Mouse (Mus musculus): ENCODE results near the gene Zfp706. TPM values are rescaled to one million over a fixed set of nuclear protein-coding genes. Genes with fewer than 3 reads are reported as not detected.

Zfp706 gene
- polyA plus RNA-seq (2015; fragmentation: Nextera tagmentation; extraction: Ambion mirVana) = 446 and 459 TPM in 2 replicates

DNA sequence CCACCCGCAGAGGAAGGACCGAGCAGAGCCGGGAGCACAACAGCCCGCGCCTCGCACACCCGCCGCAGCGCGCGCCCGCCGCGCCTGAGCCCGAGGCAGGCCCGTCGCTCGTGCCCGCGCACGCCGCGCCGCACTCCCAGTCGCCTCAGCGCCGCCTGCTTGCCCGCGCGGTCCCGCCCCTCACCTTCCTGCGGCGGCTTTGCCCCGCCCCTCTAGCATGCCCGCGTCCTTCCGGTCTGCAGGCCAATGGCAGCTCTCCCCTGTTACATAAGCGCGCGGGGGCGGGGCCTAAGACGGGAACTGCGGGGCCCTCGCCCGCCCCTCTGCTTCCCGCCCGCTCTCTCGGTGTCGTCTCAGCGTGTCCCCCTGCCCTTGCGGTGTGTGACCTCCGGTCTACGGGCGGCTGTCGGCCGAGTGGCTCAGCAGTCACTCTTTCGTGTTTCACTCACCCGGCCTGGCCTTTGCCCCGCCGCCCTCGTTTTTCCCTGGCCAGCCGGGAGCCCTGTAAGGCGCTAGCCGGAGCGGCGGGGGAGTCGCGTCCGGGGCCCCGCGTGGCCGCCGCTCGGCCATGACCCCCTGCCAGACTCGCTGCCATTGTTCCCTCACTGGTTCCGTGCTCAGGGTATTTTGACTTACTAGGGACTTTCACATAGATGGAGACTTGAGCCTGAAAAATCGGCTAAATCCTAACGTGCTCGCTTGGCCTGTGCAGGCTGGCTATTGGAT lies at the start of gene Zfp706:
TSS of gene Zfp706 (minus strand) at position 541 of the 726 bp plus-strand sequence.
- H3K36me3 ChIP-seq = peaks cover 8% of the 10 kb centered on the region
- peak within 1 kb of the TSS; percentile 97 for H3K27ac ChIP-seq
- WGBS = under 1% methylated on average over 74 of the region's 79 CpGs
- H3K9ac ChIP-seq = peak within 1 kb of the TSS; percentile 97
- peaks cover 31% of the 10 kb centered on the region for H3K4me1 ChIP-seq (replicated peaks)
- no peaks in the 10 kb centered on the region for H3K27me3 ChIP-seq
- no peaks in the 10 kb centered on the region for H3K9me3 ChIP-seq
- peak; percentile 100 for ATAC-seq (ENCODE audit: low FRiP score)
- H3K4me2 ChIP-seq = peak within 1 kb of the TSS; percentile 63
- H3K4me3 ChIP-seq = peak within 1 kb of the TSS; percentile 96

DNA sequence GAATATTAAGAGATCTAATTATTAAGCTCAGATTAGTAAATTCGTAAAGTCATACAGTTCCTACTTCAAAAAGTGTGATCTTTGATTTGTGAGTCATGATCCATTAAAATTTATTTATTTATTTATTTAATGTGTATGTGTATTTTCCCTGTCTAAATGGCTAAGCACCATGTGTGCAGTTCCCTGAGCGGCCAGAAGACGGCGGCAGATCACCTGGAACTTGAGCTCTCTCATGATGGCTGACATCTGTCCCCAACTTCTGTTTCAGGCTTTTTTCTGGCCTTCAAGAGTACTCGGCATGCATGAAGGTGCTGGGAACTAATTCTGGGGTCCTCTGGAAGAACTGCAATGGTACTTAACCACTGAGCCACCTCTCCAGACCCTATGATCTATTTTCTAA lies 47.0 kb upstream of the Zfp706 start:
- 92% methylated on average over 5 of the region's 5 CpGs for WGBS
- 0 out of 2 replicates have a peak, but pooled peaks cover 3% of the 10 kb centered on the region for H3K9me3 ChIP-seq
- no peaks in the 10 kb centered on the region for H3K36me3 ChIP-seq
- H3K9ac ChIP-seq = no peak overlapping the region
- H3K4me2 ChIP-seq = no peak overlapping the region
- no peak overlapping the region for H3K4me3 ChIP-seq
- ATAC-seq (ENCODE audit: low FRiP score) = no peak
- H3K4me1 ChIP-seq (replicated peaks) = peaks cover 15% of the 10 kb centered on the region
- no peak overlapping the region for H3K27ac ChIP-seq
- H3K27me3 ChIP-seq = no peaks in the 10 kb centered on the region

DNA sequence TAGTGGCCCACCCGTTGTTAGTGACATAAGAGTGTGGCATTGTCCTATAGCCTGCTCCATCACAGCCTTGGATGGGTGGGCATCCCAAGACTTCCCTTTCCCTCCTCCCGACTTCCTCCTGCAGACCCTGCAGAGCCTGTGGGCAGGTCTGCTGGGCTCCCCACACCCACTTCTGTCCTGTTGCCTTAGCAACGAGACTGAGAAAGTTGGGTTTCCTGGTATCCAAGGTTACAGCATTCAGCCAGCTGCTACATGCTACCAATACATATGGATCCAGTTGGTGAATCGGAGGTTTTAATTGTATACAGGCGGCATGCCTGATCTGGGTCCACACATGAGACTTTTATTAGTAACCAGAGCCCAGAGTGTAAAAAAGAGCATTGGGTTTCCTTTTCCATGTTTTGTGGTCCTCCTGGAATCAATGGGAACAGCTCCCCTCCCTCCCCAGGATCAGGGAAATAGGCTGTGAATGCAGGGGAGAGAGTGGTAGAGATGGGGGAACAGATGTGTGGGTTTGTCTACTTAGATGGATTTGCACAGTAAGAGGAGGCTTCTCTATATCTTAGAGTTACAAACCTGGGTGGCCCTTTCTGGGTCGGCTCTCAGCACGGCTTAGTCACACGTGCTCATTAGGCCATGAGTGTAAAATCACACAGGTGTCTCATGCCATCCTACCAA lies 45.7 kb upstream of the Zfp706 start:
- 45% methylated on average over 8 of the region's 8 CpGs for WGBS
- Histone ChIP-seq H3K9me3 (0 out of 2 replicates have a peak, but pooled peaks cover 3% of the 10 kb centered on the region), H3K27me3 (no peaks in the 10 kb centered on the region), H3K9ac (0 out of 2 replicates have a peak overlapping the region, but pooled peaks have one; percentile 19), H3K4me3 (no peak overlapping the region), H3K27ac (peak overlapping the region; percentile 67), H3K36me3 (no peaks in the 10 kb centered on the region), H3K4me1 (replicated peaks) (peaks cover 15% of the 10 kb centered on the region), H3K4me2 (peak overlapping the region; percentile 17; the same call in 1 of the 2 replicates)
- ATAC-seq (ENCODE audit: low FRiP score) = peak; percentile 94

DNA sequence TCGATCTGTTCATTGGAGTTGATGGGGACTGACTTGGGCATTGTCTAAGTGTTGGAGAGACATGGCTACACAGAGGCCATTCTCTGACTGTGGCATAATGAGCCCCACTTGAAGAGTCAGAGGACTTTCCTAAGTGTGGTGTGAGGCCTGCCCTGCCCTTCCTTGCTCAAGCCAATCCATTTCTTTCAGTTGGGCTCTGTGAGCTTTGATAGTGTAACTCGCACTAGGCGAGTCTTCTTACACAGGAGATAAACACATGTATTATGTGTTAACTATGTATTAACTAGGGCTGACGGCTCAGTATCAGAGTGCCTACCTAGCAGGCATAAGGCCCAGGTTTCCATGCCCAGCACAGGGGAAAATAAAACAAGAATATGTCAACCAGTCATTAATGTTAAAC lies 39.8 kb upstream of the Zfp706 start:
- H3K4me3 ChIP-seq = no peak overlapping the region
- no peak overlapping the region for H3K9ac ChIP-seq
- H3K27me3 ChIP-seq = no peaks in the 10 kb centered on the region
- H3K4me1 ChIP-seq (replicated peaks) = peaks cover 6% of the 10 kb centered on the region
- H3K36me3 ChIP-seq = no peaks in the 10 kb centered on the region
- no peak for ATAC-seq (ENCODE audit: low FRiP score)
- no peak overlapping the region for H3K27ac ChIP-seq
- no peaks in the 10 kb centered on the region for H3K9me3 ChIP-seq
- 93% methylated on average over 4 of the region's 4 CpGs for WGBS
- no peak overlapping the region for H3K4me2 ChIP-seq

DNA sequence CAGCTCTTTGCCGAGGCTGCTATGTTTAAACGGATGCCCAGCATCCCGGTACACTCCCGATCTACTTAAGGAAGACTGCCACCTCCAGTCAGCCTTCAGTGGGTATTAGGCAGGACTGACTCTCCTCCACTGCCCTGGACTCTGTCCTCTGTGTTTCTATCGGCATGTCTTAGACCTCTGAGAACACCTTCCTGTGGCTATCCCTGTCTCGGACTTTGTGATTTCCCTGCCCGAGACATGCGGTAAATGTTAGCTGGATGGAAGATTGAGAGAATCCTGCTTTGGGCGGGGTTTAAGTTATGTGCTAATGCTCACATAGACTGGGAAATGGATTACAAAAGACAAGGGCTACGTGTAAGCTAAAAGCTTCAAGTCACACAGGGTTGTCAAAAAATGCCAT lies 39.0 kb upstream of the Zfp706 start:
- Histone ChIP-seq H3K4me3 (no peak overlapping the region), H3K9ac (no peak overlapping the region), H3K9me3 (no peaks in the 10 kb centered on the region), H3K27me3 (no peaks in the 10 kb centered on the region), H3K27ac (no peak overlapping the region), H3K36me3 (no peaks in the 10 kb centered on the region), H3K4me2 (no peak overlapping the region), H3K4me1 (replicated peaks) (peaks cover 7% of the 10 kb centered on the region)
- 90% methylated on average over 10 of the region's 10 CpGs for WGBS
- no peak for ATAC-seq (ENCODE audit: low FRiP score)

DNA sequence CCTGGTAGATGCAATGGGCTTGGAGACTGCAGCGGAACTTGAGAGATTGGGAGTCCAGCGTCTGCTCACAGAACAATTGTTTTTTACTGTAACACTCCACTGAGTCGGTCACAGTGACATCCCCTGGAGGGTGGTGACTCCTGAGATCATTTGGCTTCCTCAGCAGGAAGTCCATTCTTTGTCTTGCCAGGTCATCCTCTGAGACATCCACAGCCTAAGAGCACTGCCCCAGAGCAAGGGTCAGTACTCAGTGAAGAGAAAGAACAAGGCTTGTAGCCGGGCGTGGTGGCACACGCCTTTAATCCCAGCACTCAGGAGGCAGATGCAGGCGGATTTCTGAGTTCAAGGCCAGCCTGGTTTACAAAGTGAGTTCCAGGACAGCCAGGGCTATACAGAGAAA lies 38.6 kb upstream of the Zfp706 start:
- H3K9me3 ChIP-seq = no peaks in the 10 kb centered on the region
- H3K4me2 ChIP-seq = no peak overlapping the region
- WGBS = 77% methylated on average over 7 of the region's 7 CpGs
- no peak overlapping the region for H3K4me3 ChIP-seq
- H3K4me1 ChIP-seq (replicated peaks) = peaks cover 7% of the 10 kb centered on the region
- ATAC-seq (ENCODE audit: low FRiP score) = no peak
- H3K27ac ChIP-seq = no peak overlapping the region
- H3K36me3 ChIP-seq = no peaks in the 10 kb centered on the region
- H3K9ac ChIP-seq = no peak overlapping the region
- H3K27me3 ChIP-seq = no peaks in the 10 kb centered on the region

DNA sequence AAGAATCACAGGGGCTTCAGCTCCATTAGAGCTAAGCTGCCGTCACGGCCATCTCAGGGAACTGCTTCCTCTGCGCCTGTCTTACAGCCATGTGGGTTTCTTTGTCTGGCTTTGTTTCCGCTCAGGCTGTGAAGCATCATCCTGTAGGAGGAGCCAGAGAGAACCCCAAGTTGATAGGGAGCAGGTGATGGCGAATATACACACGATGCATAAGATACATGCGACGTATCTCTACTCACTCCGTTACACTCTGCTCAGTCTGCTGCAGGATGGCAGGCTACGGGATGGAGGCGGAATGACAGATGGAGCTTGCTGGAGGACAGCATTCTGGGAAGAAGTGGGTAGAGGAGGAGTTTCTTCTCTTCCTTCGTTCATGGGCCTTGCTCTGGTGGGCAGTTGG lies 37.9 kb upstream of the Zfp706 start:
- Histone ChIP-seq H3K4me3 (no peak overlapping the region), H3K4me1 (replicated peaks) (peaks cover 7% of the 10 kb centered on the region), H3K9ac (no peak overlapping the region), H3K36me3 (no peaks in the 10 kb centered on the region), H3K27me3 (no peaks in the 10 kb centered on the region), H3K9me3 (no peaks in the 10 kb centered on the region), H3K4me2 (no peak overlapping the region), H3K27ac (peak overlapping the region; percentile 18; the same call in 1 of the 2 replicates)
- WGBS = 71% methylated on average over 12 of the region's 12 CpGs
- peak; percentile 58 for ATAC-seq (ENCODE audit: low FRiP score)

DNA sequence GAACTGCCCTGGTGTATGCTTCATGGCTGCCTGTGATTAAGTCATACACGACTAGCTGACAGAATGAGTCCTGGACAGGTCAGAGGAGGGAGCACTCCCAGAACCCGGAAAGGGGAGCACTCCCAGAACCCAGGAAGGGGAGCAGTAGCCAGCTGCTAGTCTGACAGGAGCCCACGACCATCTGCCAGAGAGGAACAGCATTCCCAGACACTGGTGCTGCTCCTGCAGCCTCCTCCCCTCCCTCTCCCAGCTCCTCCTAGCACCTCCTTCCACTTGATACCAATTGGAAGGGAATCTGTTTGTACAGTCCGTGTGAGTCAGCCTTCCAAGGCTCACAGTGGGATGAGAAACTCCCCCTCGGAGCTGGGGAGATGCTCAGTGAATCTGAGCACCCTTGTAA lies 35.0 kb upstream of the Zfp706 start:
- H3K4me2 ChIP-seq = 0 out of 2 replicates have a peak overlapping the region, but pooled peaks have one; percentile 23
- no peak overlapping the region for H3K4me3 ChIP-seq
- peak; percentile 44 for ATAC-seq (ENCODE audit: low FRiP score)
- H3K9me3 ChIP-seq = no peaks in the 10 kb centered on the region
- H3K36me3 ChIP-seq = no peaks in the 10 kb centered on the region
- H3K4me1 ChIP-seq (replicated peaks) = peaks cover 7% of the 10 kb centered on the region
- peak overlapping the region; percentile 40 for H3K27ac ChIP-seq
- no peaks in the 10 kb centered on the region for H3K27me3 ChIP-seq
- H3K9ac ChIP-seq = peak overlapping the region; percentile 35; the same call in 1 of the 2 replicates
- 32% methylated on average over 5 of the region's 5 CpGs for WGBS

DNA sequence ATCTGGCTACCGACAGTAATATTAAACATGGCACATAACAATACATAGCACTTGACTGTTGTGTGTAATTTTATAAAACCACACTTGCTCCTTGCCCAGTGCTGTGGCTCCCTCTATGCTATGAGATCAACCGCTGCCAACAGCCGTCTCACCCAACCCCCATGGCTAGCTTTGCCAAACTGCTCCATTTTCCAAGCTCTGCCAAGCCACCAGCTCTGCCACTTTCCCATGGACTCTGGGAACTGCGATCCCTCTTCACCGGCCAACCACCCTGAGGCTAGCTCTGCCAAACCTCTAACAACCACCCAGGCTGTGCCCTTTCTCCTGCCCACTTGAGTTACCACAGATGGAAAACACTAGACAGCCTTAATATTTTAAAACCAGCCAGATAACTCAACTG lies 33.6 kb upstream of the Zfp706 start:
- H3K4me2 ChIP-seq = no peak overlapping the region
- H3K27me3 ChIP-seq = no peaks in the 10 kb centered on the region
- H3K27ac ChIP-seq = no peak overlapping the region
- peaks cover 14% of the 10 kb centered on the region for H3K4me1 ChIP-seq (replicated peaks)
- H3K9ac ChIP-seq = no peak overlapping the region
- no peaks in the 10 kb centered on the region for H3K36me3 ChIP-seq
- no peak for ATAC-seq (ENCODE audit: low FRiP score)
- no peak overlapping the region for H3K4me3 ChIP-seq
- WGBS = 88% methylated on average over 5 of the region's 5 CpGs
- no peaks in the 10 kb centered on the region for H3K9me3 ChIP-seq

DNA sequence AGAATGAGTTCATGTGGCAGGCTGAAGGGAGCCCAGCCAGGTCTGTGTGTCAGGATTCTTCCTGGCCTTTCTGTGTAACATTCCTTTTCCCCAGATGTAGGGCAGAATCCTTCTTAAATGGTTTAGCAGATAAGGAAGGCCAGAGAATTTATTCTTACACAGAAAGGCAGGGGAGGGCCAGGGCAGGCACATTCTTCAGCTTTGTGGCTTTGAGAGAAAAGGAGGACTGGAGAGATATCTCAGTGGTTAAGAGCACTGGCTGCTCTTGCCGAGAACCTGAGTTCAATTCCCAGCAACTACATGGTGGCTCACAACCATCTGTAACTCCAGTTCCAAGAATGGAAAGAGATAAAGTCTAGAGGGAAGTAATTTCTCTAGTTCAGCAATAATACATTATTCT lies 31.1 kb upstream of the Zfp706 start:
- Histone ChIP-seq H3K4me1 (replicated peaks) (peaks cover 14% of the 10 kb centered on the region), H3K9me3 (no peaks in the 10 kb centered on the region), H3K4me3 (no peak overlapping the region), H3K27me3 (no peaks in the 10 kb centered on the region), H3K4me2 (no peak overlapping the region), H3K27ac (no peak overlapping the region), H3K9ac (no peak overlapping the region), H3K36me3 (no peaks in the 10 kb centered on the region)
- 95% methylated on average over 1 of the region's 1 CpGs for WGBS
- no peak for ATAC-seq (ENCODE audit: low FRiP score)

DNA sequence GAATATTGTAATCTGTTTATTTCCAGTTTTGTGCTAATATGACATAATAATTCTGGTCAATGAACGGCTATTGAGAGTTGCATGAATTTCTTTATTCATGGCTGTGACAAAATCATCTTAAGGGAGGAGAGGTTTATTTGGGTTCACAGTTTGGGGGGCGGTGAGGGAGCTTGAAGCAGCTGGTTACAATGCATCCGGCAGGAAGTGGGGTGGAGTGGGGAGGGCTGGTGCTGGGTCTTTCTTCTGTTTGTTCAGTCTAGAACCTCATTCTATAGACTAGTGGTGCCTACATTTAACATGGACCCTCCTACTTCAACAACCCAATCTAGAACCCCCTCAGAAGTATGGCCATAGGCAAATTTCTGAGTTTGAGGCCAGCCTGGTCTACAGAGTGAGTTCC lies 30.1 kb upstream of the Zfp706 start:
- Histone ChIP-seq H3K4me1 (replicated peaks) (peaks cover 11% of the 10 kb centered on the region), H3K9ac (no peak overlapping the region), H3K27me3 (no peaks in the 10 kb centered on the region), H3K4me3 (no peak overlapping the region), H3K9me3 (no peaks in the 10 kb centered on the region), H3K36me3 (no peaks in the 10 kb centered on the region), H3K27ac (no peak overlapping the region), H3K4me2 (no peak overlapping the region)
- ATAC-seq (ENCODE audit: low FRiP score) = no peak
- WGBS = 92% methylated on average over 3 of the region's 3 CpGs

DNA sequence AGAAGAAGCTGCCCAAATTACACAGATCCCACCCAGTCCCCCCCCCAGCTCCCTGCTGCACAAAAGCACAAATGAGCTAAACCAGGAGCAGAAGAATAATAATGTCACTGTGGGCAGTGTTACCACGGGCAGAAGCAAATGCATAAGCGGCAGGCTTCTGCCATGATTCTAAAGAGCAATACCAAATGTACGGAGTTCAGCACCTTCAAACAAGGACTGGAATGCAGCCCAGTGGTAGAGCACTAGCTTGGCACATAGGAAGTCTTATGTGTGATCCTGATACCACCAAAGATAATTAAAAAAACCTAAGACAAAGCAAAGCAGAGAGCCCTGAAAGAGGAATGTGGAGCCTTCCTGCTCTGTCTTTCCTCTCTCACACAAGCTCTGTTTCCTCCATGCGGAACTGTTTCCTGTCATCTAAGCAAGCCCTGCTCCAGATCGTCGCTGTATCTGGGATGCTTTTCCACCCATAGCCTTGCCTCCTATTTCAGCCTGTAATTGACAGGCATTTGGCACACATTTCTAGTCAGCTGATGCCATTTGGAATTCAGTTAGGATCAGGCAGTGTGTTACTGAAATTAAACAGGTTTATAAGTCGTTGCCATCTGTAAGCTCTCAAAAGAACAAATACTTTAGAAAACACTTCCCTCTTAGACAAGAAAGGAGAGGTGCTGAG lies 29.0 kb upstream of the Zfp706 start:
- H3K4me3 ChIP-seq = no peak overlapping the region
- WGBS = 67% methylated on average over 7 of the region's 7 CpGs
- H3K4me1 ChIP-seq (replicated peaks) = 0 out of 2 replicates have a peak, but pooled peaks cover 7% of the 10 kb centered on the region
- ATAC-seq (ENCODE audit: low FRiP score) = no peak
- H3K9me3 ChIP-seq = no peaks in the 10 kb centered on the region
- no peak overlapping the region for H3K9ac ChIP-seq
- no peaks in the 10 kb centered on the region for H3K27me3 ChIP-seq
- H3K27ac ChIP-seq = peak overlapping the region; percentile 52; the same call in 1 of the 2 replicates
- no peaks in the 10 kb centered on the region for H3K36me3 ChIP-seq
- H3K4me2 ChIP-seq = no peak overlapping the region

Measured in hindbrain, embryonic 13.5 days (tissue).